Mouse (Mus musculus): ENCODE data around the gene Matn4. TPM values are rescaled to one million over a fixed set of nuclear protein-coding genes. Genes with fewer than 3 reads are reported as not detected.

Matn4 gene
- polyA plus RNA-seq (2012; rRNA removed) = 0.16 and 0.44 TPM in 2 replicates
- not detected in 2 replicates for polyA plus RNA-seq (2014; fragmentation: Nextera tagmentation; extraction: Ambion mirVana)

DNA sequence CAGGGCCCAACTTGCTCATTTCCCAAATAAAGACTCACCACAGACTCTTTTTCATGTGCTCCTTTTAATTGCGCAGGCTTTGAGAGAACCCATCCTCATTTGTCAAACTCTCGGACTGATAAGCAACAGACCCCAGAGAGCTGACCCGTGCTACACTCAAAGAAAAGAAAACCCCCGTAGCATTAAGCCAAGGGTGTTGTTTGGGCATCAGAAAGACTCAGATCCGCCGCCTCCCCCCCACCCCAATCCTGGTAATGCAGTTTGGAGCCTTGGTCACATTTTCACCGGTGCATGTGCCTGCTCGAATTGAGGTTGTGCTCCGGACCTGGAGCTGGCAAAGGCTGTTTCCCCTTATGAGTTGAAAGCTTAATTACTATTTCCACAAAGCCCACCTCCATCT is at the start of gene Matn4:
TSS of gene Matn4 (minus strand) at position 101 of the 400 bp plus-strand sequence.
- Histone ChIP-seq H3K36me3 (replicated peaks; ENCODE audit: control insufficient read depth, insufficient read depth, low read depth) (no peaks in the 10 kb centered on the region), H3K9ac (replicated peaks) (no peak within 1 kb of the TSS), H3K27me3 (ENCODE audit: control insufficient read depth, insufficient read depth, low read length) (peaks cover 71% of the 10 kb centered on the region), H3K4me2 (ENCODE audit: low read depth) (0 out of 2 replicates have a peak within 1 kb of the TSS, but pooled peaks have one; percentile 3), H3K9me3 (ENCODE audit: control insufficient read depth, low read length) (no peaks in the 10 kb centered on the region), H3K4me1 (replicated peaks; ENCODE audit: control insufficient read depth in 2 of 2, insufficient read depth in 2 of 2, low read length in 1 of 2) (no peaks in the 10 kb centered on the region), H3K27ac (no peak within 1 kb of the TSS), H3K4me3 (ENCODE audit: insufficient read depth in 1 of 2, low read depth in 2 of 2, low read length in 2 of 2) (no peak within 1 kb of the TSS)
- WGBS (ENCODE audit: insufficient replicate concordance) = 8% methylated on average over 9 of the region's 9 CpGs
- TF ChIP-seq EP300 (IDR thresholded peaks at IDR 0.05; ENCODE audit: low read depth) (no peak), CTCF (IDR thresholded peaks at IDR 0.05; ENCODE audit: low read depth) (no peak)
- DNase-seq (ENCODE audit: low read depth in 3 of 3, low spot score in 3 of 3) = no peak
- ATAC-seq (ENCODE audit: insufficient read depth) = no peak

DNA sequence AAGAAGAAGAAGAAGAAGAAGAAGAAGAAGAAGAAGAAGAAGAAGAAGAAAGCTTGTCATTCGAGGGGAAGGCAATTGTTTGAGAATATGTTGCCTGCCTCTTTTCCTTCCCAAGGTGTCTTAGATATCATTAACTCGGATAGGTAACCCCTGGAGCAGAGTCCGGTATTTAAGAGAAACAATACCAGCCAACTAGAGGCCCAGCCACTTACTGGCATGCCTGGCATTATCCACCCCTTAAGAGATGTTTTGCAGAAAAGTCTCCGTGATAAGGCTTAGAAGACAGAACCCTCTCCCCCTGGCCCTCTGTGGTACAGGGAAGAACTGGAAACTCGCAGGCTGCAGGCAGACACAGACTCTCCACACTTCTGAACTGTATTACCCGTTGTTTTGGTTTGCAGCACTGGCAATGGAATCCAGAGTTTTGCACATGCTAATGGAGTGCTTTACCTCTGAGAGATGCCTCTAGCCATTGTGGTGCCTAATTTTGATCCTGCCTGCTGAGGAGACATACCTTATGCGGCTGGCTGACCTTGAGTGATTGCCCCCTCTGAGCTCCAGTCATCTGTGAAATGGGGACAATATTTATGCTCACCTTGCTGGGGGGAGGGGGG is 49.0 kb upstream of the Matn4 start:
- Histone ChIP-seq H3K36me3 (replicated peaks; ENCODE audit: control insufficient read depth, insufficient read depth, low read depth) (no peaks in the 10 kb centered on the region), H3K27ac (no peak overlapping the region), H3K27me3 (ENCODE audit: control insufficient read depth, insufficient read depth, low read length) (no peaks in the 10 kb centered on the region), H3K9ac (replicated peaks) (no peak overlapping the region), H3K9me3 (ENCODE audit: control insufficient read depth, low read length) (no peaks in the 10 kb centered on the region), H3K4me1 (replicated peaks; ENCODE audit: control insufficient read depth in 2 of 2, insufficient read depth in 2 of 2, low read length in 1 of 2) (peaks cover 0 to 8% of the 10 kb centered on the region in 2 experiments; a peak in 1 of 4 replicates), H3K4me2 (ENCODE audit: low read depth) (no peak overlapping the region), H3K4me3 (ENCODE audit: insufficient read depth in 1 of 2, low read depth in 2 of 2, low read length in 2 of 2) (no peak overlapping the region)
- DNase-seq (ENCODE audit: low read depth in 3 of 3, low spot score in 3 of 3) (no peak), ATAC-seq (ENCODE audit: insufficient read depth) (no peak)
- 51% methylated on average over 7 of the region's 7 CpGs for WGBS (ENCODE audit: insufficient replicate concordance)
- TF ChIP-seq EP300 (IDR thresholded peaks at IDR 0.05; ENCODE audit: low read depth) (no peak), CTCF (IDR thresholded peaks at IDR 0.05; ENCODE audit: low read depth) (no peak)

DNA sequence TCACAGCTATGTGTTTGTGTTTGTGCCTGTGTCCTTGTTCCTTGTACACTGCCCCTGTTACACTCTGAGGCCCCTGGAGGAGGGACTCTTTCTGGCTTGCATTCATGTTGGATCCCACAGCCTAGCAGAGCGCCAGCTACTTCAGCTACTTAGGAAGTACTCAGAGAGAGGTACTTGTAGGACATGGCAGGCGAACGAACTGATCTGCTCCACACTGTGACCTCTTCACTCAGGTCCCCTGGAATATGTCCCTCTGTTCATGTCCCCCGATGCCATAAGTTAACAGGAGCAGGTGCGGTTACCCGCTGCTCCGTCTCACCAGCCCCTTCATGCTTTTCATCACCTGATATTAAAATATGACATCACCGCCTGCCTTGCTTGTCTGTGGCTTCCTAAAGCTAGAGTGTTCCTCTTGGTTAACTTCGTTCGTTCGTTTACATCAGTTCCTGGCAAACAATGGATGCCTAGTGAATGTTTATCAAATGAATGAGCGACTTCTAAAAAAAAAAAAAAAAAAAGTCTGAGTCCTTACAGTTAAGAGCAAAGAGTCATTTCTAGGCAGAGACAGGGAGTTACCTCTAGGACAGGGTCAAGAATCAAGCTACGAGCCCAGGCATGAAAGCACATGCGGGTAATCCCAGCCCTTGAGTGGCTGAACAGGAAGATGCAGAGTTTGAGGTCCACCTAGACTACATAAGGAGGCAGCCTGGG is 48.2 kb upstream of the Matn4 start:
- H3K4me3 ChIP-seq (ENCODE audit: insufficient read depth in 1 of 2, low read depth in 2 of 2, low read length in 2 of 2) = no peak overlapping the region
- H3K36me3 ChIP-seq (replicated peaks; ENCODE audit: control insufficient read depth, insufficient read depth, low read depth) = no peaks in the 10 kb centered on the region
- 61% methylated on average over 14 of the region's 14 CpGs for WGBS (ENCODE audit: insufficient replicate concordance)
- DNase-seq (ENCODE audit: low read depth in 3 of 3, low spot score in 3 of 3) = no peak
- no peak overlapping the region for H3K27ac ChIP-seq
- no peak overlapping the region for H3K9ac ChIP-seq (replicated peaks)
- H3K9me3 ChIP-seq (ENCODE audit: control insufficient read depth, low read length) = no peaks in the 10 kb centered on the region
- H3K4me2 ChIP-seq (ENCODE audit: low read depth) = no peak overlapping the region
- no peak for ATAC-seq (ENCODE audit: insufficient read depth)
- H3K4me1 ChIP-seq (replicated peaks; ENCODE audit: control insufficient read depth in 2 of 2, insufficient read depth in 2 of 2, low read length in 1 of 2) = peaks cover 0 to 8% of the 10 kb centered on the region in 2 experiments; a peak in 1 of 4 replicates
- no peaks in the 10 kb centered on the region for H3K27me3 ChIP-seq (ENCODE audit: control insufficient read depth, insufficient read depth, low read length)
- TF ChIP-seq EP300 (IDR thresholded peaks at IDR 0.05; ENCODE audit: low read depth) = no peak

DNA sequence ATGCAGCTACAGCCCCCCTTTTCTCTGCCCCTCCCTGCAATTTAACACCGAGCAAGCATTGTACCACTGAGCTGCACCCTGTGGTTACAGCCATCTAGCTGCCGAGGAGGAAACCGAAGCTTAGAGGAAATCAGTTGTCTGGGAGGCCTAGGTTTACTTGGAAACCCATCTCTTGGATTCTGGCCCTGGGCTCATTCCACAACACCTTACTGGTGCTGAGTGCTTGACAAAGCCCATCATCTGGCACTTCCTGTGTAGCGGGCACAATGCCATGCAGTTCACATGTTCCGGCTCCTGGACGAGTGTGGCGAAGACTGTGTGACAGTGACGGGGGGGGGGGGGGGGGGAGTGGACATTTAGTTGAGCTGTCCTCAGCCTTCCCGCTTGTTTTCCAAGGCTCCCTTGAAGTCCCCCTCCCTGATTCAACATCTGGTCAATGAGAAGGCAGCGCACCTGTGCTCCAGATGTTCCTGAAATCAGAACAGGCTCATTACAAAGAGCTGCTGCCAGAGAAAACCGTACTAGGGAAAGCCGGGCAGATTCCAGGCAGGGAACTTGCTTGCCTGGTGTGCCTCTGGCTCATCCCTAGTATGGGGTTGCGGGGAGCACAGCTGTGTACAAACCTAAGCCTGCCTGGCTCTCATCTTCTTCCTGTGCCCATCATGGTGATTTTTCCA is 47.2 kb upstream of the Matn4 start:
- WGBS (ENCODE audit: insufficient replicate concordance) = 54% methylated on average over 11 of the region's 13 CpGs

More for the DNA sequence above, 47.2 kb upstream of the Matn4 start:
- no peaks in the 10 kb centered on the region for H3K27me3 ChIP-seq (ENCODE audit: control insufficient read depth, insufficient read depth, low read length)
- H3K36me3 ChIP-seq (replicated peaks; ENCODE audit: control insufficient read depth, insufficient read depth, low read depth) = no peaks in the 10 kb centered on the region
- peaks cover 0 to 8% of the 10 kb centered on the region in 2 experiments; a peak in 1 of 4 replicates for H3K4me1 ChIP-seq (replicated peaks; ENCODE audit: control insufficient read depth in 2 of 2, insufficient read depth in 2 of 2, low read length in 1 of 2)
- H3K4me3 ChIP-seq (ENCODE audit: insufficient read depth in 1 of 2, low read depth in 2 of 2, low read length in 2 of 2) = no peak overlapping the region
- TF ChIP-seq EP300 (IDR thresholded peaks at IDR 0.05; ENCODE audit: low read depth) = no peak
- TF ChIP-seq CTCF (IDR thresholded peaks at IDR 0.05; ENCODE audit: low read depth) = no peak
- no peaks in the 10 kb centered on the region for H3K9me3 ChIP-seq (ENCODE audit: control insufficient read depth, low read length)
- DNase-seq (ENCODE audit: low read depth in 3 of 3, low spot score in 3 of 3) = no peak
- no peak for ATAC-seq (ENCODE audit: insufficient read depth)
- no peak overlapping the region for H3K27ac ChIP-seq
- H3K9ac ChIP-seq (replicated peaks) = no peak overlapping the region
- no peak overlapping the region for H3K4me2 ChIP-seq (ENCODE audit: low read depth)
